Mouse (Mus musculus): ENCODE data around the gene Fam13c.

DNA sequence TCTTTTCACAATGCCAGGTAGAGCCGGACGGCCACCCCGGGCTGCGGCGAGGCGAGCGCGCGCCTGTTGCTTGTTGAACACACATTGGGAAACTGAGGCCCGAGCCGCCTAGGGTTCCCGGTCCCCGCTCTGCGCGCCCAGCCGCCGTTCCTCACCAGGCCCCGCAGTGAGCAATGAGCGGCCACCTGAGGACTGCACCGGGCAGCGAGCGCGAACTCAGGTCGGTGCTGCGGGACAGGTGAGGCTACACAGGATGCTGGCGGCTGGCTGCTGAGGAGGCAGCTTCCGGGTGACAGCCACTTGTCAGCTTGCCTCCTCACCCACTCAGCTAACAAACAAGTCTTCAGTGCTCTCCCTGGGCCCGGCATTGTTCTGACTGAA, 159.6 kb downstream of the Fam13c start:
- TF ChIP-seq CTCF (IDR thresholded peaks at IDR 0.05; ENCODE audit: insufficient read depth, low read depth, low read length) (no peak), POLR2A (IDR thresholded peaks at IDR 0.05; ENCODE audit: insufficient read depth, low read depth, low read length) (no peak)

Data from olfactory bulb, adult 2 months (tissue).